Mouse (Mus musculus): ENCODE measurements around the gene Macrod2.
A peak's percentile ranks its signal among the peaks of the same experiment; 100 is the strongest.

Macrod2 gene

DNA sequence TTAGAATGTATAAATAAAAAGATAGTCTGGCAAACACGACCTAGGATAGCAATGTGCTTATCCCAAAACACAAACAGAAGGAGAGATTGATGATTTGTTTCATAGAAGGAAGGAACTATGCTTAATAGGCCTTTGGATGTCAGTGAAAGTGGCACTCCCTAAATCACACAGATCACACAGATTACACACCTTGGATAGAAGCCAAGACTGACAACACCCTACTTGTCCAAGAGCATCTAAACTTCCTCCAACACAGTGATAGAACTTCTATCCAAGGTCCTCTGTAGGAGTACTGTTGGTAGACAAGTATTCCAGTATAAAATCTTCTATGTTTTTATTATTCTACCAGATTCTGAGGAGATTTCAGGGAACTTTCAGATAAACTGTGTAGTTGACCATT, 1567.8 kb downstream of the Macrod2 start:
- no peak for DNase-seq (ENCODE audit: low spot score in 2 of 2)

DNA sequence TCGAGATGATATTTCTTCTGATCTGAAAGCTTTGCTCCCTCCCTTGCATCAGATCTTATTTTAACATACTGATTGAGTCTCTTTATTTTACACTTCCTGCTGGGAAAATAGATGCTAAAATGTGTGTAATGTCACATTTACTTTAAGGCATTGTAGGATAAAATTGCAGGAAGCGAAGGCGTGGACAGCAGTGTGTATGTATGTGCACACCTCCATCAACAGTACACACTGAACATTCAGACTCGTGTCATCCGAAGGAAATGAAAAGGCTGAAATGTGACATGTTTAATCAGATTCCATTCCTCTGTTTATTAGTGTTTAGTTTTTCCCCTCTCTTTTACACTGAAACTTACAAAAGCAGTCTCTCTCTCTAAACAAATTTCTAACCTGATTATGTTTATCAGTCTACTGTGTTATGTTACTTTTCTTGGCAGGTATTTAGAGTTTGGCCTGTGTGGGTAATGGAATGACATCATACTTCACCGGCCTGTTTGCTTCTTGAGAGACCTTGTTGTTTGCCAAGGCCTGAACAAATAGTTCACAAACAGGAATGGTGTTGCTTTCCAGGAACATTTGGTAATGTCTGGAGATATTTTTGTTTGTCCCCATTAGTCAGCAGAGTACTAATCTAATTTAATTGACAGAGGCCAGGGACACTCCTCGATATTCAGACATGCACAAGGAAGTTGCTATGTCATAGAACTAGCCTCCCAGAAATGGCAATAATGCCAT, 1588.7 kb downstream of the Macrod2 start:
- DNase-seq (ENCODE audit: low spot score in 2 of 2): no peak

DNA sequence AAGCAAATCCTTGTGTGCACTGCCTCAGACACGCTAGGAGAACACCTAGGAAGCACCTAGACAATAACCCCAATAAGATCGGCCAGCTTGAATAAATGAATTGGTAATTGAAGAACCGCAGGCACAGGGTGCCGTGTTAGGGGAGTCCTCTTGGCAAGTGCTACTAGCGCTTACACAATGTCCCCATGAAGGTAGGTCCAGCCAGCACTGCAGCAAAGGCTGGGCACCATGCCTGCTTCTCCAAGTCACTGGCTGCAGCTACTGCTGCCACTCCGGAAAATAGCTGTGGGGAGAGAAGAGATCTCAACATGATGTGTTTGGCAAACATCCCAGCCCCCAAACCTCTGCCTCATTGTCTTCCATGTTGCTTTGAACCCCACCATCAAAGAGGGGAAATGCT, 1603.8 kb downstream of the Macrod2 start:
- peak; percentile 10 to 25 for DNase-seq (ENCODE audit: low spot score in 2 of 2)

DNA sequence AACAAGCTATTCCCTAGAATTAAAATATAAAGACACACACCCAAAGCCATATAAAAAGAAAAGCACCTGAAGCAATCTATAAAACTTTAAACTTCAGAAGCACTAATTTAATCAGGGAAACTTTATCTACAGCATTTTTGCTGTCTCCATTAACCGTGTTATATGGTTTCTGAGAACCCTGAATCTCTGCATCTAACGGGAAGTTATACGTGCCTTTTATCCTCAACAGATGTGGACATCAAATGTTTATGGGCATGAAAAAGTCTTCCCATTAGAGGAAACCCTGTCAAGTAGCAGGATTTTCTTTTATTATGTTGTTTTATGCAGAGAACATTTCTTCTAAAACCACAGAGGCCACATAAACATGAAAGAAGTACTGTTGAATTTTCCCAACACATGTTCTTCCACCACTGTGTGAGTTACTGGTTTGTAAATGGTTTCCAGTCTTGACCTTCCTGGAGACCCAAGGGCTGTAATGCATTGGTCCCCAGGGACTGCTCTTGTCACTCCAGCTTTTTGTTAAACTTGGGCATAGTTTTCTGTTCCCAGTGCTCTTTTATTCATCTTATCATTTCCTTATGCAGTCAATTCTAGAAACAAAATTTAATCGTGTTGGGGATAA, 1629.5 kb downstream of the Macrod2 start:
- DNase-seq (ENCODE audit: low spot score in 2 of 2): no peak

DNA sequence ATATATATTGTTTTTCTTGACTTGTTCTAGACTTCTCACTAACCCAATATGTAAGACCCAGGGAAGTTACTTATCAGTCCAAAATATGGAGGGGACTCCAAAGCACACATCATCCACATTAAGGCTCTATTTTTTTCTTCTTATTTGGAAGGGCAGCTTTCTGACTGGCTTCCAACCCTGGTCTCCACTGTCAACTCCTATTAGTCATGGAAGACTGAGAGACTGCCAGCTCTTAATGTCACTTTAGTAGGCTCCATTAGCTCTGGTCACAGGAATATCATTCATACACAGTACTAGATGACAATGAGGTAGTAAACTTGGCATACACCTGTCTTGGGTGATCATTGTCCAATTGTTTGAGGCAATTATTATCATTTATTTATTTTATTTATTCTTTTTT, 1631.6 kb downstream of the Macrod2 start:
- no peak for DNase-seq (ENCODE audit: low spot score in 2 of 2)

DNA sequence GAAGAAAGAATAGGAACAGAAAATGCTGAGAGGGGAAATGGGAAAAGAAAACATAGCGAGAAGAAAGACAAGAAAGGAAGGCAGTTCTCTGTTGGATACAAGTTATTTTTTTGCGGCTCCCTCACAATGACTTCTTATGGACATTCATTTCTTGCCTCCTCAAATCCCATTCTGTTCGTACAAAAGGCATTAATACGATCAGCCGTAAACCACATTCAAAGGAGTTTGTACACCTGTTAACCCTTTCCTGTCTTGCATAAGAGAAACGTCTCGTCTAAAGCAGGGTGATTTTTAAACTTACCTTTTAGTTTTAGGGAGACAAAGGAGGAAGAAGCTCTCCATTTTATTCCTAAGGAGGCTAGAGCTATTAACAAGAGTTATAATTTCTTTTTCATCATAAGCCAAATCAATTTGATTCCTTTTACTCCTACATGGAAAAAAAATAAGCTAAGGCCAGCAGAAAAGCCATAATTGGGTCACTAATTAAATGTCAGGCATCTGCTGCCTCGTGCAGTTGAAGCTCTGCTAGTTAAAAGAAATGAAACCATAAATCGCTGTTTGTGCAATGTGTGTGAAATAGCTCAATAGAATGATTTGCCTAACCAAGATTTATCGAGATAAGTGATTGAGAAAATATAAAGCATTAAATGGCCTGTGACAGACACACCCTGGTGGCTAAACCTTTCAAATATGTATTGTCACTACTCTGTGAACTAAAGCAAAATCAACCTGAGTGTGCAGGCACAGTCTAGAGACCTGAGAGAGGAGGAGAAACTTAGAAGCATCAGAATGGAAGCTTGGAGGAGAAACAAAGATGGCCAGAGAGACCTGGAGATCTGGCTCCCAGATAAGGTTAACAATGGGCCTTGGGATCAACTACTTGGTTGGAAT, 1635.9 kb downstream of the Macrod2 start:
- DNase-seq (ENCODE audit: low spot score in 2 of 2): no peak

DNA sequence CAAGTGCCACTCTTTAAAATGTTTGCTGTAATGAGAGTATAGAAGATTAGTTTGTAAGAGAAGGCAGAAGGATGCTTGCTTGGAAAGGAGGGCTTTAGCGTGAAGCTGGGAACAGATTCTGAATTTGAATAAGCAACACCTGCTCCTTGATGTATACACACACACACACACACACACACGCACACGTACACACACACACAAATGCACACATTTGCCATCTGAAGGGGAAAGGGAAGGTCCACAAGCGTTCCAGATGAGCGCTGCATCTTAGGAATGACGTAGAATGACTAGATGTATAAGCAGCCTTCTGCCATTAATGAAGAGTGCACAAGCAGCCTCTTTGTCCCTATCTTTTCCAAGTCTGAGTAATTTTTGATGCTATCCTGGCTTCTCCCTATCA, 1660.5 kb downstream of the Macrod2 start:
- no peak for DNase-seq (ENCODE audit: low spot score in 2 of 2)

DNA sequence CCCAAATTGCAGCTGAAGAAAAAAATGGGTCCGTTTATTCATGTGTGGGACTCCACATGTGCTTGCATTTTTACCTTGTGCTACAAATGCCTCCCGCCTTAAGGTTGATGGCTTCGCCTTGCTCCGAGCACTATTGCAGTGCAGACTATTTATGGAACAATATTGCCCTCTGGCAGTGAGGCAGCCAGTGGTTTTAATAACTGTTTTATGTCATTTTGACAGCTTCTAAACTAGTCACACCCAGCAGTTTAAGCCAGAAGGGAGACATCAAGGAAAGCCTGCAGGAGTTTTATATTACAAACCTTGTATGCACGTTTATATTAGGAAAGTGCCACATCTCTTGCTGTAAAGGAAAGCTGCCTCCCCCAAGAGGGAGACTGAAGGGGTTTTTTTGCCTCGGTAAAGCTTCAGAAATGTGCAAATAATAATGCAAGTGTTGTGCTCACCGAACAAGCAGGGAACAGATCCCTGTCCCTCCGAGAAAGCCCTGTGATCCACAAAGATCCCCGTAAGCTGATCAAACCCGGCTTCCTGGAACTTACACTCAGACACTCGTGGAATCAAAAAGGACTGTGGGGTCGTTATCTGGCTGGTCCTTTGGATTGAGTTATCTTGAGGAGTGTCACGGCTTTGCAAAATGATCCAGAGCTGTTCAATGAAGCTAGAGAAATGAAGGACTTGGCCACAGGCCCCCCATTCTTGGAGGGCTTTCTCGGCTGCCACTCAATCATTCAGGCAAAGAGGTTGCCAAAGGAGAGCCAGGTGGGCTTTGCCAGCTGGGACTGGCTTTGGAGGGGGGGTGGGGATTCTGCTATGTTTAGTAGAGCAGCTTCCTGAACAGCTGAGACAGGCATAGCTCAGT, 1663.0 kb downstream of the Macrod2 start:
- peak; percentile 5 to 14 for DNase-seq (ENCODE audit: low spot score in 2 of 2)

DNA sequence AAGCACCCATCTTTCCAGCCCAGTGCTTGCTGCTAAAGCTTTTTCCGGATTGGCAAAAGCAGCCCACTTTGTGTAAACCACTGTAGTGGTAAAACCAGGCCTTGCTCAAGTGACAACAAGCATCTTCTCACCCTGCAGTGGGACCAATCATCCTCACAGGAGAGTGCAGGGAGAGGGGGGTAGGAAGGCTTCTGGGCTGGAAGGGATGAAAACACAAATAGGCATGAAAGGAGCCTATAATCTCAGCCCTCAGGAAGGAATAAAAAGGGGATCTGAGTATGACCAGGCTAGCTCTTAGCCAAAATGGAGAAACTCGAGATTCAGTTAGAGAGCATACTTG, 1663.6 kb downstream of the Macrod2 start:
- no peak for DNase-seq (ENCODE audit: low spot score in 2 of 2)

DNA sequence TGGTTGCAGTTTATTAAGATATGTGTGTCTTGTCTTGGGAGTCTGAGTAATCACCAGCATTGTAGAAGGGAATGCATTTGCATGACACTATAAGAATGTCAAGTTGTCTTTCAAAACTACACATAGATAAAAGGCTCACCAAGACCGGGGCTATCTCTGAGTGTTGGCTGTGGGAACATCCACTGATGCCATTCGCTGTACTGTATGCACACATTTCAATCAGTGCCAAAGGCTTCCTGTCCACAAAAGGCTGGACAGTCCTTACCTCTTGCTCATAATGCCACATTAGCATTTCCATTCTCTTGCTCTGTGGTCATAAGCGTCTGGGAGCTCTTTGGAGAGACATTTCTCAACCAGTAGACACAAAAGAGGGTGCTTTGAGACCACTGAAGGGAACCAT, 1713.8 kb downstream of the Macrod2 start:
- DNase-seq (ENCODE audit: low spot score in 2 of 2): no peak

DNA sequence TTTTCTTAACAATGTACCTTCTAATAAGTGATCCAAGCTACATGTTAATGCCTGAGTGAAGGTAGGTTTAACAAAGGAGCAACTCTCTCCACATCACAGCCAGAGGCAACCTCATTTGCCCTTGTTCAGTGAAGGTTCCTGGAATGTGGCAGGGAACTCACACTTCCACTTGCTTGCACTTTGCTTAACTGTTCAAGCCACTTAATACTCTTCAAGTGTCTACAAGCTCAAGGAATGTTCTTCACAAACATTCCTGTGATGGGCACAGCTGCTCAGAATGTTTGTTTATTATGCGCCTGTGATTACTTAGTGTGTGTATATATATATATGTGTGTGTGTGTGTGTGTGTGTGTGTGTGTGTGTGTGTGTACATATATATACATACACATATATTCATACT, 1721.5 kb downstream of the Macrod2 start:
- no peak for DNase-seq (ENCODE audit: low spot score in 2 of 2)

DNA sequence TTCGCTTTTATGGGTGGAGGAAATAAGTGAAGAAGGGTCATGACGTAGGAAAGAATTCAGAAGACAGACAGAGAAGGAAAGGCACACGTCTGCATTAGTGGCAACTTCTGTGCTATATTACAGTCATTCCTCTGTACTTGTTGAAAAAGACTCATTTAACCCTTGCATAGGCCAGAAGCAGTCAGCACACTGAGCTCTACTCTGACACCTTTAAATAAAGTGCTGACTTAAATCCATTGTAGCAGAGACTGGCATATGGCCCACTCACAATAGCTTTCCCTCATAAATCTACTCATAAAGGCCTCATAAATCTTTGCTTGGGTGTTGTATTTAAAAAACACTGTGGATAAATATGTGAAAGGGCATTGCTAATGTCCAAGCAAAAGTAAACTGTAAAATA, 1733.0 kb downstream of the Macrod2 start:
- DNase-seq (ENCODE audit: low spot score in 2 of 2): no peak

DNA sequence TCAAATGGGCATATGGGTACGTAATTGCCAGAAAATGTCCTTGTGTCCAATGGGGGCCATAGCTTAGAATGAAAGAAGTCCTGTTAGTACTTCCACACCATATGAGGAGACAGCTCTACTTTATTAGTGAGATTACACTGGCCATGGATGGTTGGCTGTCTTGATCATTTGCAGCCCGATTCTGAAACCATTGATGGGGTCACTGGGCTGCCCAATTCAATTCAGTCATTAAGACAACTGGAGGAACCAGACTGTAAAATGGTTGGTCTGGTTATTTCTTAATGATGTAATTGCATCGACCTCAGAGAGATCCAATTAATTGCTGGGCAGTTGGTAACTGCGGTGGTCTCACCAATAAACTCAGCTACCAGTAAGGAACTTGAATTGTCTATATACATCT, 1734.1 kb downstream of the Macrod2 start:
- no peak for DNase-seq (ENCODE audit: low spot score in 2 of 2)

DNA sequence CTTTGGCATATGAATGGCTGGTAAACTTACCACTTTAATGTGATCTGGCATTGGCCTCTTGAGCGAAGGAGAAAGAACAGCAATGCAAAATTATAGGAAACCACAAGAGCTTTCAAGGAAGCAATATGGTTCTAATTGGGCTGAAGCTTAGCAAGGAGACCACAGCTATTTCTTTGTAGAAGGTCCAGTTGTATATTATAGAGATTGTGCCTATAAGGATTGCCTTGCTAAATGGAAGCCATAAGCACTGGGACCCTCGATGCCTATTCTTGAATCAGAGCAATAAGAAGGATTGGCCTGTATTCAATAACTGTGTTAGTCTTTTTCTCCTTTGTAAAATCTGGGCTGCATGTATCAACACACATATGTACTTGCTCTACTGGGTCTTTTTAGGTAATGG, 1754.2 kb downstream of the Macrod2 start:
- DNase-seq (ENCODE audit: low spot score in 2 of 2): no peak

DNA sequence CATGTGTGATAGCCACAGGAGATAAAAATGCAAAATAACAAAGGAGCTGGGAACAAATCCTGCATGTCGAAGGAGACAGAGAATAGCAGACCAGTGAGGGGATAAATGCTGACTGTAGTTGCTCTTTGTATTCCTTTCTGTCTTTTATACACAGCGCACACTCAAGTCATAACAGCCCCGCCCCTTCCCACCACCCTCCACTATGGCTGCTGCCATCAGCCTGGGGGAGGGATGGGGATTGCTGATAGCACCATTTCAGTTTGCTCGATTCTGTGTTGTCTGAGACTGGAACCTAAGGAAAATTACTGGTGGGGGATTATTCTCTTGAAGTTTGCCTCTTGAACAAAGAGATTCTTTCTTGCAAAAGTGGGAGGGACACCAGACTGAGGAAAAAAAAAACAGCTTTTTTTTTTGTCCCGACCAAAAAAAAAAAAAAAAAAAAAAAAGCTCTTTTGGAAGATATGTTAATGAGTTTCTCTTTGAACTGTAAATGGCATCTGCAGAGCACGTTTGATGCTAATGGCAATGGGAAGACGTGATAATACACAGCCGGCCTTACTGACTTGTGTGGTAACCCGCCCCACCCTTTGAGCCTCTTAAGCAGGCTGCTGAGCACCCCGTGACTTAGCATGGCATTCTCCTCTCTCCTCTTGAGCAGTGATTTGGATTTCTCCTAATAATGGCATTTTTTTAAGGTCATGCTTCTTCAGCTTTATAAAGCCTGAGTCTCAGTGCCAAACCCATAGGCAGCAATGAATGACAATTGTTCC, 1768.6 kb downstream of the Macrod2 start:
- no peak for DNase-seq (ENCODE audit: low spot score in 2 of 2)

DNA sequence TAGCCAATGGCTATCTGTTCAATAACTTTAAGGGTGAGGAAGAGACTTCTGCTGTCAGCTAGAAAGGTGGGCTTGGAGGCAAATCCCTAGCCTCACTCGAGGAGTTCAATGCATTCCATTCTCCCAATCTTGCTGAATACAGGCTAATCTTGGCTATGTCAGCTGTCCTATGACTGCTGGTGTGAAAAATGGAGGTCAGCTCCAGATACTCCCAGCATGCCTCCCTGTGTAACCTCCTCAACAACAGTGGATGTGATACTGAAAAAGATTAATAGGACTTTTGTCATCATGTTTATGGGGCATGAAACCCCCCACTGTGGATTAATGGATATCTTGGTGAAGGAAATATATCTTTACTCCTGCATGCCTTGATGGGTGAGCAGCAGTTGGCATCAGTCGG, 1774.5 kb downstream of the Macrod2 start:
- DNase-seq (ENCODE audit: low spot score in 2 of 2): no peak

DNA sequence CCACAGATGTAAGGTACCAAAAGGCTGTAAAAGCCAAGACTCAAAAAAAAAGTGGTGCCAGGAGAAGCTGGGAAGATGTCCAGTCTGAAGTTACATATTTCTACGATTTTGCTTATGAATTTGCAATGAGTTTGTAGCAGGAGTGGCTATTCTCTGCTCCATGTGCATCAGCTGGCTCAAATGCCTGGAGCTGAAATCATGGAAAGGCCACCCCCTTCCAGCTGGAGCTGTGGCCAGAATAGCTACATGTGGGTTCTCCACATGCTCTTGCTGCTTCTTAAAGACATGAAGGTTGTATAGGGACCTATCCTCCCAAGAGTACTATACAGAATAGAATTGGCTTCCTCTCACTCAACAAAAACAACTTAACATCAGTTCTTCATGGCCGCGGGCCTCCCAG, 1777.6 kb downstream of the Macrod2 start:
- DNase-seq (ENCODE audit: low spot score in 2 of 2): peak; percentile 31 to 54

DNA sequence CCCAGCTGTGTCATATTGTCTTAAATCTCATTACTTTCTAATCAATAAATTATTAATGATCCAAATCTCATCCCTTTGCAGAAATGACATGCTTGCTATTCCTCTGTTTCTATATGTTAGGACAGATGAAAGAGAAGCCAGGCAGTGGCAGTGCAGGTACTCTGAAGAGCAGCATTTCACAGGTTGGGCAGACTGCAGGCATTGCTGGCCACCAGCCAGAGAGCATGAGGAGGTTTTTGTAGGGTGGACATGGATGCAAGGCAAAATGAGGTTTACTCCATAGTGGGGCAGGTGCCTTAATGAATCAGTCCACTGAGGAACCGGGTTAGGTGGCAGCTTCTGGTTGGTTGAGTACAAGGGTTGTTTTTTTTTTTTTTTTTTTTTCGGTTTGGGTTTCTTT, 1778.9 kb downstream of the Macrod2 start:
- DNase-seq (ENCODE audit: low spot score in 2 of 2): no peak

DNA sequence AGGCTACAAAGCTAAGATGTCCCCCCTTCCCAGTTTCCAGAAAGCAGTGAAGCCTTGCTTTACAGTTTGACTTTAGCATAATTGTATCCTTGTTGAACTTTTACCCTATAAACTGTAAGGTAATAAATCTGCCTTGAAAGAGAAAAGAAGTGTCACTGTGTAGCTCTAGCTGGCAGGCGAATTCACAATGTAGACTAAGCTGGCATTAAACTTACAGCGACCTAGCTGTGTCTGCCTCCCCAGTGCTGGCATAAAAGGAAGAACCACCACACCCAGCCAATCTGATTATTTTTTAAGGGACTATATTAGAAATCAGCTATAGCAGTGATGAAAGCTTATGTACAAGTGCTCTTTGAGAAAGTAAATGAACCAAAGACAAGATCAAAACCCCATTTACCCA, 1791.8 kb downstream of the Macrod2 start:
- DNase-seq (ENCODE audit: low spot score in 2 of 2): no peak

DNA sequence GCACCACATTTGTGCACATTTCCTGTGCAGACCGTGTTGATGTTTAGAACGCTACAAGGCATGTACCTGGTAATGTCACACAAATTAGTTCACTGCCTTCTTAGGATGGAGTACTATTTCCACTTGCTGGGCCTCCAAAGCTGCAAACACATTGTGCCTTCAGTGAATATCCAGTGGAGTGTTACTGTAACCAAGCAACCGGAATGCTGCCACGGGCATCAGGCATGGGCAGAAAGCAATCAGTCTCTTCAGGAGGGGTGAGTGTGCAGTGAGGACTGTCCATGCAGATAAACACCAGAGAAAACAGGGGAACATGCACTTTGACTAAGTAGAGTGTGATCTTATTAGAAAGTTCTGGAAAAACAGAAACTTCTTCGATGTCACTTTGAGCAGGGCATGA, 1792.3 kb downstream of the Macrod2 start:
- no peak for DNase-seq (ENCODE audit: low spot score in 2 of 2)

DNA sequence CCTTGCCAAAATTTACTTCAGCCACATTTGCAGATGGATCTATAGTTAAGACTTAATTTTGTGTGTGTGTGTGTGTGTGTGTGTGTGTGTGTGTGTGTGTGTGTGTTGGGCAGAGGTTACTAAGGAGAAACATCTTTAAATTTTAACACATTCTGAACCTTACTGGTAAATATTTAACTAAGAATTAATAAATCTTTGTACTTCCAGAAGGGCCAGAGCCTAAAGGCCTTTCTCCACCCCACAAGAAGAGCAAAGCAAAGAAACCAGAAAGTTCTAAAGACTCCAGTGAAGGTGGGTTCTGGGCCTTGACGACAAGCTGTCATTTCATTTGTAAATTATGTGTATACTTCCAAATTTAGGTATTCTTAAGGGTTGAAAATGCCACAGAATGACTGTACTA, 1822.3 kb downstream of the Macrod2 start:
- DNase-seq (ENCODE audit: low spot score in 2 of 2): no peak

All from right cerebral cortex, adult 2 months (tissue).